Mouse (Mus musculus) frontal cortex, adult (tissue): ENCODE measurements around the gene Gm17455.

Experiments
- ATAC-seq: cut with Nextera tagmentation; 2 replicates; pipeline ENCODE4 v1.9.2; 2017; ENCODE audit warnings: mild to moderate bottlenecking, moderate library complexity, mixed read lengths; ENCODE audit not compliant: low TSS enrichment

Gene Gm17455

DNA sequence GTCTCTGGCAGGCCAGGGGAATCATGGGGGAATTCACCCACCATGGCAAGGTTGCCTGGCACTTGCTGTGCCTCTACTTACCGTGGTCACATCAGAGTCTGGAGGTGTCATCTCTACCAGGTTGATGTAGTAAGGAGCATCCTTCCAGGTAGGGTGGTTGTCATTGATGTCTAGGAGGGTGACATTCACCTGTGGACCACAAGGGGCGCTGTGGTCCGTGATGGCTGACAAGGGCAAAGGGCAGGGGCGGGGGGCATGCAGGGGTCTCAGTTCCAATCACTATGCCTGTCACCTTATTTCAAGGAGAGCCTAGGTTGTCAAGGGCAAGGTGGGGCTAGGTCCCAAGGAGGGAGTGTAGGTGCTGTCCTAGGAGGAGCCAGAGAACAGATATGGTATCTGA, 20.1 kb downstream of the Gm17455 start:
- no peak for ATAC-seq

DNA sequence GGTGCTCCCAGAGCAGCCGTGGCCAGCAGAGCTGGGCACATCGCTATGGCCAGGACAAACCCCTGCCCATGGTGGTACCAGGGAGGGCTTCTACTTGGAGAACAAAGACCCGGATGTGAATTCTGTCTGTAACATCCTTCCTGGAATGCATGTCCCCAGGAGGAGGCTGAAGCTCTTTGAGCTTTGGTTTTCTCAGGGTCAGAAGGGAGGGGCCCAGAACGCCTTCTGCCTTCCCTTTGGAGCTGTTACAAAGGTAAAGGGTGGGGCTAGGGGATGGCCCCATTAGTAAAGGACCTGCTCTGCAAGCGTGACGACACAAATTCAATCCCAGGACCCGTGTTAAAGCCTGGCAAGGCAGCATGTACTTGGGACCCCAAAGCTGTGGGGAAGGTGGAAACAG, 23.2 kb downstream of the Gm17455 start:
- ATAC-seq: no peak

DNA sequence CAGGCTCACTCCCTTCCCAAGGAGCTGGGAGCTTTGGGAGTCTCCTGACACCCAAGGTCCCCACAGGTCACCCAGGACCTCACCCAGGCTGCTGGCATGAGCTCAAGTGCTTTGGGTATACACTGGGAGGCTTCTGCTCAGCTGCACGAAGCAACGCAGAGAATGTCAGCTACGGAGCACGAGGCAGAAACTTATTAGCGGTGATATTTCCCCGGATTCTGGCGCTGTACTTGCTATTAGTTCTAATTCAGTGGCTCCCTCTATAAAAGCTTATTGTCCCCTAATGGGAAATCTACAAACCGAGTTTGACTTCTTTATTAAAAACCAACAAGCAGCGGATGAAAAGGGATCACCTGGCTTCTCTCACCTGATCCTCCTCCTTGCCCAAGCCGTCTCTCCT, 30.5 kb downstream of the Gm17455 start:
- no peak for ATAC-seq

DNA sequence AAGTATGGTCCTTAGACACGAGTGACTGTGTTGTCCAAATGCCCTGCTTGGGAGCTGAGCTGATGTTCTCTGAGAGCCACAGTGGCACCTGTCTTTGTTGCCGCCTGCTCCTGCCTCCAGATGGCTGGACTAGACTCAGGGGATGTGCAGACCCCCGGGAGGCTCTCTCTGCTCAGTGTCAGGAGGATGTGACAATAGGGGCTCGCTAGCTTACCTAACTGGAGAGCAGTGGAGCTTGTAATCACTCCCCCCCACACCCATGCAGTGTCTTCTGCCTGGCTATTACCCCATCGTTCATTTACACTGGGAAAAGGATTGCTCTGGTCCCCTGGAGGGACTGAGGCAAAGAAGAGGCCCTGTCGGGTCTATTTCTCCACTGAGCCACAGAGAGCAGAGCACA, 31.1 kb downstream of the Gm17455 start:
- ATAC-seq: no peak

DNA sequence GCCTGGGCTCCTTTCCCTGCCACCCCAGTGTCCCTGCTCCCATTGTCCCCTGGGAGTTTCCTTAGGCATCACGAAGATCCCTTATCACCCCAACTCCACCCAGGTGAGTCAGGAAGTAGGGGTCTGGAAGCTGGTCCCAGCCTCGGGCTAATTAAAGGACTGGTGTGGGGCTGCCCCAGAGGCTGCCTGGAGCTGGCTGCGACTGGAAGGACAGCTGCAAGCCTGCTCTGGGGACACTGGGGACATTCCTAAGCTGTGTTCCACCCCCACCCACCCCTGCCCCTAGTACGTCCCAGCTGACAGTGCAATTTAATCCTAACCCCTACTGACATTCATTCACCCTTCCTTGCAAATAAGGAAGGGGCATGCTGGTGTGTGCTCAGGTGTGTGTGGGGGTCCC, 33.2 kb downstream of the Gm17455 start:
- ATAC-seq: no peak

DNA sequence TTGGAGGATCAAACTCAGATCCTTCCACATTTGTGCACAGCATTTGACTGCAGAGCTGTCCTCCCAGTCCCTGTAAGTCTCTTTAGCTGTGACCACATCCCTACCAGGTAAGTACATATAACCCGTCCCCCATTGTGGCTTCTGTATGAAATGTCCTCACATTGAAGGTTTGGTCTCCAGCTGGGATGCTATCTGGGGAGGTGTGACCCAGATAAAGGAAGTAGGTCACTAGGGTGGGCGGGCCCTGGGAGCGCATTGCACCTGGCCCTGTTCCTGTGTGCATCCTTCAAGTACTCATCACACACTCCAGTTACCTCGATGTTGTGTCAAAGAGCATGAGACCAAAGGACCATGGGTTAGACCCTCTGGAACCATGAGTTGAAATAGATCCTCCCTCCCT, 42.8 kb downstream of the Gm17455 start:
- ATAC-seq: no peak

DNA sequence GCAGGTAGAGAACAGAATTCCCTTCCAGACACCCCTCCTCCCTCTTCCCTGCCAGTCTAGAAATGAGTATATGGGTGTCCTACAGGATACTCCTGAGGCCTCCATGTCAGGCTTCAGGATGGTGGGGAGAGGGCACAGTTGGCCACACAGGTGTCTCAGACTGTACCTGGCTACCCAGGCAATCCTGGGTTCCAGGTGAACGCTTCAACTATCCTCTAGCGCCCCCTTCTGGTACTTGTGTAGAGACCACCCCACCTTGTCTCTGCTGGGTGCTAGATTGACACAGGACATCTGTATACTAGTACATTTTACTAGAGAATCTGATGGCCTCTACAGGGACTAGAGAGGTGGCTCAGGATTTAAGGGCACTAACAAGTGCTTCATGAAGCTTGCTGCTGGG, 43.6 kb downstream of the Gm17455 start:
- no peak for ATAC-seq

DNA sequence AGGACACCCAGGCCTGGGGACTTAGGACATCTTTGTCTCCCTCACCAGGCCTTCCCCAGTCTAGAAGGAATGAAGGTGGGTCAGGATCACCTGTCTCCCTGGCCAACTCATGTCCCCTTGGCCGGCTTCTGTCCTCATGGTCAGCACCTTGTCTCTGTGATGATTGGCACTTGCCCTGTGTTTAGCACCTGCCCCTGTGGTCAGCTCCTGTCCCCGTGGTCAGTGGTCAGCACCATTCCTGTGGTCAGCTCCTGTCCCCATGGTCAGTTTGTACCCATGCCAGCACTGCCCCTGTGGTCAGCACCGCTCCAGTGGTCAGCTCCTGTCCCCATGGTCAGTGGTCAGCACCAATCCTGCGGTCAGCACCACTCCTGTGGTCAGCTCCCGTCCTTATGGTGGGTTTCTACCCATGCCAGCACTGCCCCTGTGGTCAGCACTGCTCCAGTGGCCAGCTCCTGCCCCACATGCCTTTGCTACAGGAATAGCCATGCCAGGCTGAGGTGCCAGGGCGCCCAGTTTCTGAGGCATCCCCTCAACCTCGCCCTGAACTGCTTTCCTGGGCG, 45.6 kb downstream of the Gm17455 start:
- no peak for ATAC-seq

DNA sequence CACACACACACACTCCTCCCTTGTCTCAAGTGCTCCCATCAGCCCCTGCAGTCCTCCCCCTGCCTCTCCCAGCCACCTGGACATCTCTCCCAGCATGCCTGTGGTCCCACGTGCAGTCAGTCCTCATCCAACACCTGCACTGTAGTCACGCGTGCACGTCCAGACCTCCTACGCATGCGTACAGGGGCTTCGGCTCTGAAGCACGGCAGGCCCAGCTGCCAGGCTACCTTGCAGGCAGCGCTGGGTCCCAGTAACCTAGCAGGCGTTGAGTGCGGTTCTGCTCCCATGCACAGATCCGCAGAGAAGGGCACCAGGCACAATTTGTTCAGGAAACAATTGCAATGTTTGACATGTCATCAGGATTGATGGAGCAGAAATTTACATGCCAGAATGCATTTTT, 47.7 kb downstream of the Gm17455 start:
- ATAC-seq: no peak
